Mouse (Mus musculus) CH12F3 (cell line): ENCODE data around the gene Ndufa8.

Experiments used
- in situ Hi-C: fragments of 300-500 bp; cut with MboI; formaldehyde crosslinking; loops from 2 replicates; pipeline ENCODE4 v1.14.3; 2020; ENCODE audit warnings: low sequenced_read_pairs

Gene Ndufa8

GRCm38 (mm10) chr2:36048748-36049566 lies at the start of gene Ndufa8, which contains the start of gene Morn5:
Ndufa8 (minus strand) TSS chr2:36049406.
Morn5 (plus strand) TSS chr2:36049458.
- in situ Hi-C loops = no loop called here

- in situ Hi-C loops = no loop called here
These were observed 48.8 kb upstream of the Ndufa8 start for GRCm38 (mm10) chr2:36098021-36098420.

GRCm38 (mm10) chr2:36097129-36097815 lies 48.1 kb upstream of the Ndufa8 start:
- in situ Hi-C loops = no loop called here

- in situ Hi-C loops = no loop called here
These were observed 44.8 kb upstream of the Ndufa8 start for GRCm38 (mm10) chr2:36093914-36094475.

GRCm38 (mm10) chr2:36093301-36093700 lies 44.1 kb upstream of the Ndufa8 start:
- in situ Hi-C loops = no loop called here

- in situ Hi-C loops = no loop called here
These were observed 43.5 kb upstream of the Ndufa8 start for GRCm38 (mm10) chr2:36092748-36093147.

GRCm38 (mm10) chr2:36090853-36091741 lies 41.9 kb upstream of the Ndufa8 start:
- in situ Hi-C loops = no loop called here

- in situ Hi-C loops = no loop called here
These were observed 40.0 kb upstream of the Ndufa8 start for GRCm38 (mm10) chr2:36089190-36089589.

GRCm38 (mm10) chr2:36085041-36085440 lies 35.8 kb upstream of the Ndufa8 start:
- in situ Hi-C loops = no loop called here

- in situ Hi-C loops = no loop called here
These were observed 33.8 kb upstream of the Ndufa8 start for GRCm38 (mm10) chr2:36082802-36083580.

- in situ Hi-C loops = no loop called here
These were observed 32.2 kb upstream of the Ndufa8 start for GRCm38 (mm10) chr2:36081446-36081845.

GRCm38 (mm10) chr2:36077160-36077761 lies 28.1 kb upstream of the Ndufa8 start:
- in situ Hi-C loops = no loop called here

GRCm38 (mm10) chr2:36075210-36075609 lies 26.0 kb upstream of the Ndufa8 start:
- in situ Hi-C loops = no loop called here

- in situ Hi-C loops = no loop called here
These were observed 24.6 kb upstream of the Ndufa8 start for GRCm38 (mm10) chr2:36073781-36074180.

- in situ Hi-C loops = no loop called here
These were observed 22.6 kb upstream of the Ndufa8 start for GRCm38 (mm10) chr2:36071660-36072305.

GRCm38 (mm10) chr2:36067132-36067531 lies 17.9 kb upstream of the Ndufa8 start:
- in situ Hi-C loops = no loop called here

- in situ Hi-C loops = no loop called here
These were observed 12.2 kb upstream of the Ndufa8 start for GRCm38 (mm10) chr2:36061409-36061808.

GRCm38 (mm10) chr2:36056248-36056647 lies 7.0 kb upstream of the Ndufa8 start:
- in situ Hi-C loops = no loop called here

GRCm38 (mm10) chr2:36053249-36053648 lies 4.0 kb upstream of the Ndufa8 start:
- in situ Hi-C loops = no loop called here
